Mouse (Mus musculus): ENCODE results near the gene Fbxl12.

Gene Fbxl12

DNA sequence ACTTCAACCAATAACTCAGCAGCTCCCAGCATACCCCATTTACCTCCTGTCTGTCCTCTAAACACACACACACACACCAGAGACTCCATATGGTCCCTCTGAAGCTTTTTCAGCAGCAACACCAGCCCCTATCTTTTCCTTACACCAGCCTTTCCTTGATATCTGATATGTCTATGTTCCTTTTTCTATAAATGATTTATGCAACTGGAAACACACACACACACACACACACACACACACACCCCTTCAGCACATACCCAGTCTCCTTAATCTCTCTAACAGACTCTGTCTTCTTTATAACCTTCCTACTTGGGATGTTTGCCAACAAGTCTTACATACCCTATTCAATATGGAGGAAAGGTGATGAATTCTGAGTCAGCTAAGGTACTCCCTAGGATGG is 73.5 kb downstream of the Fbxl12 start:
- DNase-seq (ENCODE audit: low read depth, low spot score), result no peak

Measured in 3T3-L1 (cell line).